Mouse (Mus musculus) heart, postnatal 0 days (tissue): ENCODE results near the gene Sh2d5. TPM values are rescaled to one million over a fixed set of nuclear protein-coding genes. Genes with fewer than 3 reads are reported as not detected.
A peak's percentile ranks its signal among the peaks of the same experiment; 100 is the strongest.

ENCODE experiments used
- ATAC-seq: fragments of 200-750 bp; cut with Nextera tagmentation; 2 replicates; pipeline ENCODE4 v1.8.0; 2017; ENCODE audit warnings: low read depth, moderate number of reproducible peaks, moderate library complexity; ENCODE audit not compliant: insufficient read depth
- DNase-seq: peaks from one replicate; pipeline ENCODE4 v3.0.0-alpha.2; 2016; ENCODE audit warnings: low spot score
- H3K27ac ChIP-seq: fragments of 300-500 bp; sonication (generic); 2 replicates; pipeline ENCODE4 v1.5.1; 2014; ENCODE audit warnings: low read depth, mild to moderate bottlenecking
- H3K27me3 ChIP-seq: fragments of 300-500 bp; sonication (generic); 2 replicates; pipeline ENCODE4 v1.6.1; 2014; ENCODE audit warnings: low read length, mixed read lengths; ENCODE audit not compliant: control insufficient read depth, insufficient read depth
- H3K36me3 ChIP-seq: fragments of 300-500 bp; sonication (generic); replicated peaks from 2 replicates; pipeline ENCODE4 v1.6.1; 2014; ENCODE audit warnings: low read length, mixed read lengths; ENCODE audit not compliant: control insufficient read depth, insufficient read depth
- H3K4me1 ChIP-seq: fragments of 300-500 bp; sonication (generic); 2 replicates; pipeline ENCODE4 v1.6.1; 2014; ENCODE audit warnings: antibody characterized with exemption; ENCODE audit not compliant: control insufficient read depth, insufficient read depth
- H3K4me2 ChIP-seq: fragments of 300-500 bp; sonication (generic); 2 replicates; pipeline ENCODE4 v1.6.1; 2014; ENCODE audit warnings: low read depth, mild to moderate bottlenecking, low read length, moderate library complexity
- H3K4me3 ChIP-seq: fragments of 300-500 bp; sonication (generic); 2 replicates; pipeline ENCODE4 v1.5.1; 2014; ENCODE audit warnings: low read depth, low read length
- H3K9ac ChIP-seq: fragments of 300-500 bp; sonication (generic); replicated peaks from 2 replicates; pipeline ENCODE4 v1.6.1; 2014; ENCODE audit warnings: low read depth, low read length, mixed read lengths
- H3K9me3 ChIP-seq: fragments of 300-500 bp; sonication (generic); replicated peaks from 2 replicates; pipeline ENCODE4 v1.6.1; 2016; ENCODE audit warnings: low read length; ENCODE audit not compliant: control insufficient read depth
- CTCF ChIP-seq: IDR thresholded peaks from 2 replicates; pipeline ENCODE4 v1.5.1; 2016; ENCODE audit warnings: antibody characterized with exemption, control low read depth, low read depth
- EP300 ChIP-seq: IDR thresholded peaks from 2 replicates; pipeline ENCODE4 v1.6.1; 2016; ENCODE audit warnings: antibody characterized with exemption, low read depth
- WGBS: fragments of 180-500 bp; shearing (Covaris S2); extraction: QIAGEN DNeasy Blood & Tissue Kit; methylation state at CpG from one replicate; pipeline ENCODE4 v1.1.7; 2014; 5-methylcytosine and 5-hydroxymethylcytosine counted together
- polyA plus RNA-seq: library from polyadenylated mRNA; unstranded; fragments of >200 nt; fragmentation: Nextera tagmentation; extraction: Ambion mirVana; gene quantifications from 2 replicates; pipeline ENCODE4 v1.2.1, GENCODE M21; 2015
- total RNA-seq: library from RNA; depleted of rRNA; stranded (reverse); fragments of >200 nt; gene quantifications from 2 replicates; pipeline ENCODE4 v1.2.3, GENCODE M21; 2014; ENCODE audit warnings: low replicate concordance

Sh2d5 gene
- total and polyA plus RNA-seq, 2 experiments from 2014 or later: 0.07 to 1.4 TPM

- H3K4me2 ChIP-seq: no peak overlapping the region
- DNase-seq (no peak), ATAC-seq (no peak)
- no peaks in the 10 kb centered on the region for H3K27me3 ChIP-seq
- no peak for TF ChIP-seq CTCF
- TF ChIP-seq EP300: no peak
- 71% methylated on average over 10 of the region's 10 CpGs for WGBS
- no peaks in the 10 kb centered on the region for H3K36me3 ChIP-seq
- no peak overlapping the region for H3K9ac ChIP-seq
- no peaks in the 10 kb centered on the region for H3K9me3 ChIP-seq
- no peak overlapping the region for H3K4me3 ChIP-seq
- no peak overlapping the region for H3K27ac ChIP-seq
- H3K4me1 ChIP-seq: peaks cover 15% of the 10 kb centered on the region
These were observed 51.1 kb downstream of the Sh2d5 start for GRCm38 (mm10) chr4:138301271-138301780.

GRCm38 (mm10) chr4:138303011-138303410 lies 52.8 kb downstream of the Sh2d5 start:
- no peak overlapping the region for H3K9ac ChIP-seq
- peaks cover 15% of the 10 kb centered on the region for H3K4me1 ChIP-seq
- H3K27ac ChIP-seq: no peak overlapping the region
- H3K9me3 ChIP-seq: no peaks in the 10 kb centered on the region
- H3K27me3 ChIP-seq: no peaks in the 10 kb centered on the region
- H3K36me3 ChIP-seq: 0 out of 2 replicates have a peak, but pooled peaks cover 9% of the 10 kb centered on the region
- ATAC-seq: no peak
- no peak for DNase-seq
- 95% methylated on average over 3 of the region's 3 CpGs for WGBS
- no peak overlapping the region for H3K4me2 ChIP-seq
- H3K4me3 ChIP-seq: no peak overlapping the region
- TF ChIP-seq EP300 (no peak), CTCF (no peak)

GRCm38 (mm10) chr4:138303742-138304141 lies 53.5 kb downstream of the Sh2d5 start:
- ATAC-seq (no peak), DNase-seq (no peak)
- peaks cover 11% of the 10 kb centered on the region; the same call in 1 of the 2 replicates for H3K36me3 ChIP-seq
- H3K9ac ChIP-seq: peak overlapping the region; percentile 66
- H3K4me3 ChIP-seq: peak overlapping the region; percentile 77
- peaks cover 15% of the 10 kb centered on the region for H3K4me1 ChIP-seq
- H3K27me3 ChIP-seq: no peaks in the 10 kb centered on the region
- 0 out of 2 replicates have a peak overlapping the region, but pooled peaks have one; percentile 43 for H3K27ac ChIP-seq
- WGBS: 15% methylated on average over 18 of the region's 18 CpGs
- TF ChIP-seq EP300 (no peak), CTCF (no peak)
- peak overlapping the region; percentile 95 for H3K4me2 ChIP-seq
- H3K9me3 ChIP-seq: no peaks in the 10 kb centered on the region

- Histone ChIP-seq H3K27me3 (no peaks in the 10 kb centered on the region), H3K9ac (peak within 1 kb of the TSS; percentile 74), H3K9me3 (no peaks in the 10 kb centered on the region), H3K4me3 (peak within 1 kb of the TSS; percentile 77), H3K27ac (peak within 1 kb of the TSS; percentile 43; the same call in 1 of the 2 replicates), H3K4me1 (peaks cover 15% of the 10 kb centered on the region), H3K36me3 (peaks cover 19% of the 10 kb centered on the region), H3K4me2 (peak within 1 kb of the TSS; percentile 95)
- ATAC-seq (peak; percentile 98), DNase-seq (peak; percentile 99)
- TF ChIP-seq EP300 (no peak), CTCF (no peak)
- 0% methylated on average over 52 of the region's 64 CpGs for WGBS
These were observed 54.3 kb downstream of the Sh2d5 start, which contains the start of gene Ddost for GRCm38 (mm10) chr4:138304340-138305104. Gene Ddost, plus strand, starts transcription at chr4:138304730.

- Histone ChIP-seq H3K27ac (no peak overlapping the region), H3K4me3 (no peak overlapping the region), H3K4me1 (peaks cover 15% of the 10 kb centered on the region), H3K9ac (no peak overlapping the region), H3K27me3 (no peaks in the 10 kb centered on the region), H3K36me3 (peaks cover 42% of the 10 kb centered on the region), H3K9me3 (no peaks in the 10 kb centered on the region), H3K4me2 (no peak overlapping the region)
- no peak for DNase-seq
- no peak for ATAC-seq
- TF ChIP-seq EP300 (no peak), CTCF (no peak)
- WGBS: 87% methylated on average over 3 of the region's 3 CpGs
These were observed 56.8 kb downstream of the Sh2d5 start for GRCm38 (mm10) chr4:138307025-138307424.
